In the genomic region with DNA sequence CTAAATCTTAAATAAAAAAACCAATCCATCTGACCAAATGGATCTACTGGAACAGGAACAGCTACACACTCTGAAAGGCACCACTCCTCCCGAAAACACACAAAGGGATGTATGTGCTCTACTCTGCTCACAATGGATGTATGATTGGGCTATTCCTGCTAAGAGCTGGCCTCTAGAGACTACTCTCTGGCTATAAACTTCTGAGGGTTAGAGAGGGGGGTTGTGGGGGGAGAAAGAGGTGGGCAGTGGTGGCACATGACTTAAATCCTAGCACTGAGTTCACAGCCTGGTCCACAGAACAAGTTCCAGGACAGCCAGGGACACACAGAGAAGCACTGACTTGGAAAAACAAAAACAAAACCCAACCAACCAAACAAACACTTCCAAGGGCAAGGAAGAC, we compare ENCODE assay signal across 9 mouse cellular contexts. TPM values are rescaled to one million over a fixed set of nuclear protein-coding genes. Genes with fewer than 3 reads are reported as not detected.
DNase-seq lines count a peak whose midpoint lies in the region; ATAC-seq lines count a peak whose summit lies in the region.
"Had no signal": no experiment of that assay in that cellular context is flagged by ENCODE, and none has a peak within 500 bp of the region (broad histone marks: within the 10 kb centered on the region; RNA-seq: fewer than 3 reads in every experiment).

No protein-coding gene starts in this region.

- H3K4me1 ChIP-seq in heart, embryonic 13.5 days = peaks cover 27% of the 10 kb centered on the region
- H3K4me1 ChIP-seq in brown adipose tissue, adult 24 weeks (ENCODE audit: control insufficient read depth, insufficient read depth, insufficient read length, low read length) = peaks cover 3% of the 10 kb centered on the region; the same call in 1 of the 2 replicates
- H3K4me1 ChIP-seq in hindbrain, embryonic 12.5 days = peaks cover 7% of the 10 kb centered on the region
- peaks cover 9% of the 10 kb centered on the region for H3K4me1 ChIP-seq in liver, embryonic 16.5 days (ENCODE audit: control insufficient read depth, low read depth, low read length)

- H3K9me3 ChIP-seq in heart, embryonic 13.5 days = no peaks in the 10 kb centered on the region
- no peaks in the 10 kb centered on the region for H3K9me3 ChIP-seq in hindbrain, embryonic 12.5 days (replicated peaks)
- no peaks in the 10 kb centered on the region for H3K9me3 ChIP-seq in liver, embryonic 16.5 days (replicated peaks; ENCODE audit: control insufficient read depth, low read length)

- peak overlapping the region; percentile 93 for H3K9ac ChIP-seq in heart, embryonic 13.5 days
- H3K9ac ChIP-seq in hindbrain, embryonic 12.5 days = no peak overlapping the region
- no peak overlapping the region for H3K9ac ChIP-seq in liver, embryonic 16.5 days (ENCODE audit: low read depth, low read length)

- no peak for DNase-seq in heart, adult 18-20 months
- DNase-seq in urinary bladder, adult 18-20 months (ENCODE audit: low spot score in 2 of 2) = no peak
- DNase-seq in ovary, postnatal 14 days (ENCODE audit: low spot score) = no peak
- no peak for DNase-seq in gastrocnemius, postnatal 25 days

- ATAC-seq in heart, embryonic 13.5 days (ENCODE audit: extremely low read depth, insufficient number of reproducible peaks, low FRiP score, low TSS enrichment) = no peak
- ATAC-seq in hindbrain, embryonic 12.5 days (ENCODE audit: low FRiP score) = no peak
- ATAC-seq in liver, embryonic 16.5 days (ENCODE audit: low read depth) = no peak

- peak overlapping the region; percentile 94 for H3K4me3 ChIP-seq in heart, embryonic 13.5 days
- H3K4me3 ChIP-seq in brown adipose tissue, adult 24 weeks (ENCODE audit: insufficient read depth, low read depth, low read length) = peak overlapping the region; percentile 95
- no peak overlapping the region for H3K4me3 ChIP-seq in hindbrain, embryonic 12.5 days
- H3K4me3 ChIP-seq in liver, embryonic 16.5 days (ENCODE audit: low read depth, low read length) = peak overlapping the region; percentile 72
- H3K4me3 ChIP-seq: erythroblast, embryonic 14.5 days had no signal

- H3K4me2 ChIP-seq in heart, embryonic 13.5 days = peak overlapping the region; percentile 77
- H3K4me2 ChIP-seq in hindbrain, embryonic 12.5 days (replicated peaks) = peak overlapping the region; percentile 81
- H3K4me2 ChIP-seq in liver, embryonic 16.5 days (ENCODE audit: low read depth, low read length) = peak overlapping the region; percentile 96

- no peak overlapping the region for H3K27ac ChIP-seq in heart, embryonic 13.5 days (replicated peaks)
- H3K27ac ChIP-seq in brown adipose tissue, adult 24 weeks (replicated peaks; ENCODE audit: low read depth, low read length) = no peak overlapping the region
- H3K27ac ChIP-seq in hindbrain, embryonic 12.5 days = no peak overlapping the region
- no peak overlapping the region for H3K27ac ChIP-seq in liver, embryonic 16.5 days (ENCODE audit: low read length)

- no peaks in the 10 kb centered on the region for H3K27me3 ChIP-seq in heart, embryonic 13.5 days (replicated peaks)
- H3K27me3 ChIP-seq in hindbrain, embryonic 12.5 days = no peaks in the 10 kb centered on the region
- no peaks in the 10 kb centered on the region for H3K27me3 ChIP-seq in liver, embryonic 16.5 days (ENCODE audit: control insufficient read depth, insufficient read depth, low read depth, low read length)

- peaks cover 53% of the 10 kb centered on the region for H3K36me3 ChIP-seq in heart, embryonic 13.5 days
- peaks cover 41% of the 10 kb centered on the region for H3K36me3 ChIP-seq in hindbrain, embryonic 12.5 days
- H3K36me3 ChIP-seq in liver, embryonic 16.5 days (ENCODE audit: control insufficient read depth, insufficient read depth) = peaks cover 3% of the 10 kb centered on the region; the same call in 1 of the 2 replicates

- WGBS in heart, embryonic 13.5 days = 88% methylated on average over 1 of the region's 1 CpGs
- 88% methylated on average over 1 of the region's 1 CpGs for WGBS in hindbrain, embryonic 12.5 days
- WGBS in liver, embryonic 16.5 days (ENCODE audit: insufficient replicate concordance) = 67% methylated on average over 1 of the region's 1 CpGs

RNA-seq across cellular contexts. Expression of a gene that starts 2.1 kb away (rescaled TPM):
- 257 and 294 TPM in 2 replicates for polyA plus RNA-seq in heart, embryonic 13.5 days (2015; fragmentation: Nextera tagmentation; extraction: Ambion mirVana)
- 100 to 1,000 TPM; 218 to 254 TPM for total RNA-seq in heart, adult 18-20 months (2021)
- polyA plus RNA-seq in brown adipose tissue, adult 24 weeks (2012; ENCODE audit: insufficient read depth, insufficient read length, missing spikeins) = 155 and 172 TPM in 2 replicates
- polyA plus RNA-seq in hindbrain, embryonic 12.5 days (2016; fragmentation: Nextera tagmentation; extraction: Ambion mirVana) = 111 and 124 TPM in 2 replicates
- polyA plus RNA-seq in liver, embryonic 16.5 days (2015; fragmentation: Nextera tagmentation; extraction: Ambion mirVana) = 242 and 244 TPM in 2 replicates
- total RNA-seq in gastrocnemius, postnatal 25 days (2021) = 100 to 1,000 TPM; 120 to 147 TPM

RNA-seq across cellular contexts. Expression of a gene that starts 56.1 kb away (rescaled TPM):
- 62.9 and 68.6 TPM in 2 replicates for polyA plus RNA-seq in heart, embryonic 13.5 days (2015; fragmentation: Nextera tagmentation; extraction: Ambion mirVana)
- 10 to 100 TPM; 57.7 to 58.6 TPM for total RNA-seq in heart, adult 18-20 months (2021)
- 58.9 and 62.9 TPM in 2 replicates for polyA plus RNA-seq in brown adipose tissue, adult 24 weeks (2012; ENCODE audit: insufficient read depth, insufficient read length, missing spikeins)
- 21.0 and 25.9 TPM in 2 replicates for polyA plus RNA-seq in hindbrain, embryonic 12.5 days (2016; fragmentation: Nextera tagmentation; extraction: Ambion mirVana)
- 21.8 and 22.8 TPM in 2 replicates for polyA plus RNA-seq in liver, embryonic 16.5 days (2015; fragmentation: Nextera tagmentation; extraction: Ambion mirVana)
- total RNA-seq in gastrocnemius, postnatal 25 days (2021) = 10 to 100 TPM; 35.1 to 41.0 TPM
